Mouse (Mus musculus) MEL (cell line): ENCODE data around the gene Lrp3. TPM values are rescaled to one million over a fixed set of nuclear protein-coding genes. Genes with fewer than 3 reads are reported as not detected.

Experiments used
- DNase-seq: peaks from one replicate; pipeline ENCODE4 v3.0.0; 2011; ENCODE audit warnings: low read depth, low spot score
- H3K27ac ChIP-seq: 2 replicates; pipeline ENCODE4 v1.5.1; 2012; ENCODE audit warnings: low read depth, mild to moderate bottlenecking, control low read depth, low read length, moderate library complexity; ENCODE audit not compliant: control insufficient read depth
- H3K27me3 ChIP-seq, 2 experiments: fragments of 150-350 bp in 1 of 2; sonication (generic) in 1 of 2; 2 replicates each; pipeline ENCODE4 v1.6.1; 2012; ENCODE audit warnings: low read length in 2 of 2, mild to moderate bottlenecking in 2 of 2, improper control_type of control experiment in 1 of 2, moderate library complexity in 1 of 2; ENCODE audit not compliant: insufficient read depth in 2 of 2, control insufficient read depth in 1 of 2
- H3K36me3 ChIP-seq, 2 experiments: 2 replicates each; pipeline ENCODE4 v1.6.1; 2012 to 2014; ENCODE audit warnings: low read length in 2 of 2, improper control_type of control experiment in 1 of 2, inconsistent platforms in 1 of 2, mild to moderate bottlenecking in 1 of 2; ENCODE audit not compliant: insufficient read depth in 2 of 2, control insufficient read depth in 1 of 2
- H3K4me1 ChIP-seq, 2 experiments: fragments of 150-350 bp in 1 of 2; sonication (generic) in 1 of 2; 2 replicates each; pipeline ENCODE4 v1.6.1; 2012; ENCODE audit warnings: low read length in 2 of 2, improper control_type of control experiment in 1 of 2, mild to moderate bottlenecking in 1 of 2; ENCODE audit not compliant: insufficient read depth in 2 of 2, control insufficient read depth in 1 of 2
- H3K4me3 ChIP-seq, 2 experiments: fragments of 150-350 bp in 1 of 2; sonication (generic) in 1 of 2; 2 replicates each; pipeline ENCODE4 v1.5.1; 2012; ENCODE audit warnings: low read depth in 2 of 2, low read length in 2 of 2, mild to moderate bottlenecking in 2 of 2, moderate library complexity in 2 of 2, control low read depth in 1 of 2, improper control_type of control experiment in 1 of 2; ENCODE audit not compliant: control insufficient read depth in 1 of 2, insufficient read depth in 1 of 2
- H3K79me2 ChIP-seq: 2 replicates; pipeline ENCODE4 v1.6.1; 2012; ENCODE audit warnings: mild to moderate bottlenecking, low read length, moderate library complexity; ENCODE audit not compliant: control insufficient read depth, poor library complexity, insufficient read depth
- H3K9ac ChIP-seq: 2 replicates; pipeline ENCODE4 v1.6.1; 2012; ENCODE audit warnings: low read depth, mild to moderate bottlenecking, control low read depth, low read length, moderate library complexity; ENCODE audit not compliant: control insufficient read depth, poor library complexity, severe bottlenecking
- H3K9me3 ChIP-seq: fragments of 150-350 bp; sonication (generic); replicated peaks from 2 replicates; pipeline ENCODE4 v1.6.1; 2012; ENCODE audit warnings: mild to moderate bottlenecking, low read length, improper control_type of control experiment, moderate library complexity; ENCODE audit not compliant: insufficient read depth
- CTCF ChIP-seq, 3 experiments: IDR thresholded peaks in 2 of 3; conservative IDR thresholded peaks in 1 of 3; 2 replicates each; pipeline ENCODE4 v1.5.1; 2011 to 2012; ENCODE audit warnings: low read length in 3 of 3, low read depth in 2 of 3, mild to moderate bottlenecking in 2 of 3, improper control_type of control experiment in 1 of 3, inconsistent platforms in 1 of 3, mixed read lengths in 1 of 3, moderate library complexity in 1 of 3; ENCODE audit not compliant: control insufficient read depth in 1 of 3, insufficient read depth in 1 of 3, poor library complexity in 1 of 3, severe bottlenecking in 1 of 3
- E2F4 ChIP-seq: IDR thresholded peaks from 2 replicates; pipeline ENCODE4 v1.6.1; 2011; ENCODE audit warnings: low read depth, low read length, improper control_type of control experiment, borderline replicate concordance
- ELF1 ChIP-seq: IDR thresholded peaks from 2 replicates; pipeline ENCODE4 v1.6.1; 2014; ENCODE audit warnings: low read depth, mild to moderate bottlenecking, inconsistent platforms, low read length, improper control_type of control experiment, moderate library complexity
- EP300 ChIP-seq, 2 experiments: IDR thresholded peaks; 2 replicates each; pipeline ENCODE4 v1.6.1; 2011; ENCODE audit warnings: improper control_type of control experiment in 2 of 2, low read length in 2 of 2, low read depth in 1 of 2, mild to moderate bottlenecking in 1 of 2
- ETS1 ChIP-seq: IDR thresholded peaks from 2 replicates; pipeline ENCODE4 v1.6.1; 2012; ENCODE audit warnings: low read depth, mild to moderate bottlenecking, inconsistent platforms, low read length, improper control_type of control experiment, moderate library complexity
- GABPA ChIP-seq: IDR thresholded peaks from 2 replicates; pipeline ENCODE4 v1.6.1; 2012; ENCODE audit warnings: low read depth, mild to moderate bottlenecking, inconsistent platforms, low read length, improper control_type of control experiment, moderate library complexity
- GATA1 ChIP-seq: IDR thresholded peaks from 2 replicates; pipeline ENCODE4 v1.6.1; 2011; ENCODE audit warnings: low read depth, low read length, improper control_type of control experiment
- HCFC1 ChIP-seq: IDR thresholded peaks from 2 replicates; pipeline ENCODE4 v1.6.1; 2012; ENCODE audit warnings: low read depth, mild to moderate bottlenecking, inconsistent platforms, low read length, improper control_type of control experiment, moderate library complexity
- MAX ChIP-seq: IDR thresholded peaks from 2 replicates; pipeline ENCODE4 v1.6.1; 2011; ENCODE audit warnings: low read length, improper control_type of control experiment
- MEF2A ChIP-seq: IDR thresholded peaks from 2 replicates; pipeline ENCODE4 v1.6.1; 2014; ENCODE audit warnings: low read depth, mild to moderate bottlenecking, inconsistent platforms, low read length, improper control_type of control experiment; ENCODE audit not compliant: poor library complexity, insufficient replicate concordance, severe bottlenecking; ENCODE audit errors: extremely low read depth
- MXI1 ChIP-seq: IDR thresholded peaks from 2 replicates; pipeline ENCODE4 v1.6.1; 2011; ENCODE audit warnings: mild to moderate bottlenecking, low read depth, low read length, improper control_type of control experiment
- MYC ChIP-seq: IDR thresholded peaks from 2 replicates; pipeline ENCODE4 v1.6.1; 2011; ENCODE audit warnings: low read depth, mild to moderate bottlenecking, low read length, improper control_type of control experiment, moderate library complexity
- POLR2A ChIP-seq, 2 experiments: IDR thresholded peaks; 2 replicates each; pipeline ENCODE4 v1.6.1; 2011 to 2012; ENCODE audit warnings: low read length in 2 of 2, mild to moderate bottlenecking in 2 of 2, control low read depth in 1 of 2, improper control_type of control experiment in 1 of 2, low read depth in 1 of 2, moderate library complexity in 1 of 2; ENCODE audit not compliant: control insufficient read depth in 1 of 2, insufficient read depth in 1 of 2, poor library complexity in 1 of 2
- POLR2AphosphoS2 ChIP-seq: IDR thresholded peaks from 2 replicates; pipeline ENCODE4 v1.6.1; 2011; ENCODE audit warnings: low read length, improper control_type of control experiment
- POLR2AphosphoS5 ChIP-seq: IDR thresholded peaks from 2 replicates; pipeline ENCODE4 v1.6.1; 2012; ENCODE audit warnings: low read depth, borderline replicate concordance, mild to moderate bottlenecking, inconsistent platforms, low read length, moderate library complexity, mixed read lengths
- SIN3A ChIP-seq: IDR thresholded peaks from 2 replicates; pipeline ENCODE4 v1.6.1; 2012; ENCODE audit warnings: low read length, improper control_type of control experiment, inconsistent platforms
- TAL1 ChIP-seq: IDR thresholded peaks from 2 replicates; pipeline ENCODE4 v1.6.1; 2012; ENCODE audit warnings: mild to moderate bottlenecking, inconsistent platforms, low read length, moderate library complexity, mixed read lengths
- TCF12 ChIP-seq: IDR thresholded peaks from 2 replicates; pipeline ENCODE4 v1.6.1; 2014; ENCODE audit warnings: low read depth, mild to moderate bottlenecking, inconsistent platforms, low read length, improper control_type of control experiment, moderate library complexity
- UBTF ChIP-seq: IDR thresholded peaks from 2 replicates; pipeline ENCODE4 v1.6.1; 2012; ENCODE audit warnings: low read depth, mild to moderate bottlenecking, inconsistent platforms, low read length, improper control_type of control experiment, moderate library complexity, borderline replicate concordance; ENCODE audit not compliant: insufficient read depth
- USF1 ChIP-seq: IDR thresholded peaks from 2 replicates; pipeline ENCODE4 v1.6.1; 2014; ENCODE audit warnings: low read depth, mild to moderate bottlenecking, inconsistent platforms, low read length, improper control_type of control experiment, moderate library complexity
- USF2 ChIP-seq, 2 experiments: IDR thresholded peaks; 2 replicates each; pipeline ENCODE4 v1.6.1; 2011 to 2012; ENCODE audit warnings: improper control_type of control experiment in 2 of 2, low read length in 2 of 2, borderline replicate concordance in 1 of 2, inconsistent platforms in 1 of 2, low read depth in 1 of 2, mild to moderate bottlenecking in 1 of 2; ENCODE audit not compliant: insufficient read depth in 1 of 2
- ZC3H11A ChIP-seq: IDR thresholded peaks from 2 replicates; pipeline ENCODE4 v1.6.1; 2012; ENCODE audit warnings: low read depth, mild to moderate bottlenecking, inconsistent platforms, low read length, improper control_type of control experiment
- ZKSCAN1 ChIP-seq: IDR thresholded peaks from 2 replicates; pipeline ENCODE4 v1.6.1; 2012; ENCODE audit warnings: low read depth, mild to moderate bottlenecking, inconsistent platforms, low read length, improper control_type of control experiment, moderate library complexity
- ZMIZ1 ChIP-seq: IDR thresholded peaks from 2 replicates; pipeline ENCODE4 v1.6.1; 2012; ENCODE audit warnings: low read depth, mild to moderate bottlenecking, inconsistent platforms, low read length, improper control_type of control experiment, moderate library complexity
- ZNF384 ChIP-seq: IDR thresholded peaks from 2 replicates; pipeline ENCODE4 v1.6.1; 2012; ENCODE audit warnings: low read depth, mild to moderate bottlenecking, inconsistent platforms, low read length, improper control_type of control experiment
- polyA plus RNA-seq, 2 experiments: library from polyadenylated mRNA; stranded (reverse) in 1 of 2; unstranded in 1 of 2; fragments of >175 nt in 1 of 2; fragments of >200 nt in 1 of 2; gene quantifications; 2 replicates each; pipeline versions ENCODE4 v1.2.1 to v1.2.4; 2012; ENCODE audit warnings: low replicate concordance in 2 of 2, low read depth in 1 of 2; ENCODE audit not compliant: insufficient read length in 2 of 2, insufficient read depth in 1 of 2, missing spikeins in 1 of 2
- total RNA-seq: library from RNA; depleted of rRNA; stranded (reverse); fragments of 300-350 nt; gene quantifications from 2 replicates; pipeline ENCODE4 v1.2.3, GENCODE M21; 2012

The Lrp3 gene
- total and polyA plus RNA-seq, 3 experiments = not detected

- TF ChIP-seq GATA1 = no peak
- TF ChIP-seq MYC = no peak
- peak; percentile 68 to 79 (median 78) for TF ChIP-seq CTCF (IDR thresholded peaks at IDR 0.05 in 2 of 3, conservative IDR thresholded peaks at IDR 0.05 in 1 of 3; ENCODE audit: control insufficient read depth in 1 of 3, insufficient read depth in 1 of 3, low read depth in 2 of 3, low read length in 3 of 3, poor library complexity in 1 of 3, severe bottlenecking in 1 of 3)
- no peak for TF ChIP-seq ZNF384
- TF ChIP-seq GABPA = no peak
- no peak for TF ChIP-seq HCFC1
- TF ChIP-seq E2F4 = no peak
- TF ChIP-seq TAL1 = no peak
These were observed 49.4 kb upstream of the Lrp3 start (continued) for GRCm38 (mm10) chr7:35264746-35265145.

- peak; percentile 59; the same call in 1 of the 2 replicates for TF ChIP-seq GATA1
- TF ChIP-seq EP300 (IDR thresholded peaks at IDR 0.05; ENCODE audit: low read depth in 1 of 2, low read length in 2 of 2) = peak in 1 of 2 experiments; percentile 37; a peak in 1 of 4 replicates
- TF ChIP-seq SIN3A = 0 out of 2 replicates have a peak, but pooled peaks have one; percentile 29
- TF ChIP-seq E2F4 = no peak
- TF ChIP-seq MXI1 = no peak; the same call in 1 of the 2 replicates
- no peak for TF ChIP-seq ETS1
- TF ChIP-seq MAX = peak; percentile 56
- TF ChIP-seq MEF2A = no peak
- TF ChIP-seq CTCF (IDR thresholded peaks at IDR 0.05 in 2 of 3, conservative IDR thresholded peaks at IDR 0.05 in 1 of 3; ENCODE audit: control insufficient read depth in 1 of 3, insufficient read depth in 1 of 3, low read depth in 2 of 3, low read length in 3 of 3, poor library complexity in 1 of 3, severe bottlenecking in 1 of 3) = no peak
- TF ChIP-seq TCF12 = 0 out of 2 replicates have a peak, but pooled peaks have one; percentile 30
- no peak for TF ChIP-seq ZC3H11A
- TF ChIP-seq POLR2AphosphoS5 = no peak
- TF ChIP-seq ELF1 = no peak
- TF ChIP-seq MYC = 0 out of 2 replicates have a peak, but pooled peaks have one; percentile 49
- no peak for TF ChIP-seq USF2 (IDR thresholded peaks at IDR 0.05; ENCODE audit: borderline replicate concordance in 1 of 2, insufficient read depth in 1 of 2, low read depth in 1 of 2, low read length in 2 of 2)
- TF ChIP-seq POLR2AphosphoS2 = no peak
- TF ChIP-seq ZMIZ1 = no peak
- no peak for TF ChIP-seq USF1
- no peak for TF ChIP-seq UBTF
- TF ChIP-seq ZNF384 = peak; percentile 71; the same call in 1 of the 2 replicates
- no peak for TF ChIP-seq ZKSCAN1
- TF ChIP-seq POLR2A (IDR thresholded peaks at IDR 0.05; ENCODE audit: control insufficient read depth in 1 of 2, insufficient read depth in 1 of 2, low read depth in 1 of 2, low read length in 2 of 2, poor library complexity in 1 of 2) = no peak
- peak overlapping the region; percentile 21 for H3K9ac ChIP-seq
These were observed 48.5 kb upstream of the Lrp3 start for GRCm38 (mm10) chr7:35263595-35264489.

More at GRCm38 (mm10) chr7:35263595-35264489, 48.5 kb upstream of the Lrp3 start:
- no peaks in the 10 kb centered on the region; a peak in 1 of 4 replicates for H3K27me3 ChIP-seq
- peak; percentile 76 for DNase-seq
- no peaks in the 10 kb centered on the region for H3K79me2 ChIP-seq
- peak overlapping the region in 1 of 2 experiments; percentile 12; a peak in 2 of 4 replicates for H3K4me3 ChIP-seq
- peaks cover 0 to 5% of the 10 kb centered on the region in 2 experiments; a peak in 2 of 4 replicates for H3K36me3 ChIP-seq
- H3K9me3 ChIP-seq = no peaks in the 10 kb centered on the region
- H3K4me1 ChIP-seq = peaks cover 0 to 15% of the 10 kb centered on the region in 2 experiments; a peak in 1 of 4 replicates
- no peak overlapping the region for H3K27ac ChIP-seq
